Mouse (Mus musculus) ES-E14 (cell line): ENCODE measurements at regions not wholly inside any gene's neighbourhood (a gene's known extent, or its start where the extent isn't known, plus 50 kb on each side); places are given as distances from the start of the nearest gene placed in this dataset.

Experiments used
- DNase-seq: peaks from one replicate; pipeline ENCODE4 v3.0.0-alpha.2; 2013; ENCODE audit warnings: low read depth, low spot score
- H3K27ac ChIP-seq: 2 replicates; pipeline ENCODE4 v1.5.1; 2012; ENCODE audit warnings: low read depth, mild to moderate bottlenecking, low read length, moderate library complexity, mixed read lengths; ENCODE audit not compliant: poor library complexity, insufficient read depth, severe bottlenecking
- H3K36me3 ChIP-seq: 2 replicates; pipeline ENCODE4 v1.6.1; 2012; ENCODE audit warnings: mild to moderate bottlenecking, low read length, moderate library complexity, mixed read lengths; ENCODE audit not compliant: control insufficient read depth, poor library complexity, insufficient read depth, severe bottlenecking
- H3K4me1 ChIP-seq, 2 experiments: fragments of 150-350 bp in 1 of 2; sonication (generic) in 1 of 2; 2 replicates each; pipeline ENCODE4 v1.6.1; 2012; ENCODE audit warnings: low read length in 2 of 2, mild to moderate bottlenecking in 1 of 2, mixed read lengths in 1 of 2; ENCODE audit not compliant: control insufficient read depth in 2 of 2, insufficient read depth in 2 of 2, poor library complexity in 1 of 2
- H3K4me3 ChIP-seq, 2 experiments: fragments of 150-350 bp in 1 of 2; sonication (generic) in 1 of 2; 2 replicates each; pipeline ENCODE4 v1.5.1; 2012; ENCODE audit warnings: low read length in 2 of 2, low read depth in 1 of 2, mild to moderate bottlenecking in 1 of 2, mixed read lengths in 1 of 2; ENCODE audit not compliant: insufficient read depth in 1 of 2, poor library complexity in 1 of 2, severe bottlenecking in 1 of 2
- H3K9ac ChIP-seq: 2 replicates; pipeline ENCODE4 v1.6.1; 2012; ENCODE audit warnings: low read depth, mild to moderate bottlenecking, low read length, mixed read lengths; ENCODE audit not compliant: poor library complexity, insufficient read depth, severe bottlenecking
- H3K9me3 ChIP-seq: fragments of 150-350 bp; sonication (generic); 2 replicates; pipeline ENCODE4 v1.6.1; 2012; ENCODE audit warnings: low read depth, mild to moderate bottlenecking, low read length; ENCODE audit not compliant: control insufficient read depth, insufficient read depth
- CHD2 ChIP-seq: IDR thresholded peaks from 2 replicates; pipeline ENCODE4 v1.6.1; 2014; ENCODE audit warnings: mild to moderate bottlenecking, low read depth, low read length, inconsistent platforms
- HCFC1 ChIP-seq: IDR thresholded peaks from 2 replicates; pipeline ENCODE4 v1.6.1; 2012; ENCODE audit warnings: low read length, inconsistent platforms, borderline replicate concordance; ENCODE audit not compliant: insufficient read depth
- MAFK ChIP-seq: IDR thresholded peaks from 2 replicates; pipeline ENCODE4 v1.6.1; 2014; ENCODE audit warnings: mild to moderate bottlenecking, low read depth, low read length, inconsistent platforms; ENCODE audit not compliant: insufficient read depth
- ZC3H11A ChIP-seq: IDR thresholded peaks from 2 replicates; pipeline ENCODE4 v1.6.1; 2012; ENCODE audit warnings: low read depth, mild to moderate bottlenecking, inconsistent platforms, low read length, borderline replicate concordance
- ZNF384 ChIP-seq: IDR thresholded peaks from 2 replicates; pipeline ENCODE4 v1.6.1; 2012; ENCODE audit warnings: low read depth, low read length, inconsistent platforms
- in situ Hi-C, 2 experiments: fragments of 600-800 bp; cut with MboI; formaldehyde crosslinking; loops; one replicate each; pipeline ENCODE4 v1.15.1; 2025; ENCODE audit warnings: low sequenced_read_pairs in 2 of 2, inconsistent platforms in 1 of 2; ENCODE audit not compliant: unreplicated experiment in 2 of 2

DNA sequence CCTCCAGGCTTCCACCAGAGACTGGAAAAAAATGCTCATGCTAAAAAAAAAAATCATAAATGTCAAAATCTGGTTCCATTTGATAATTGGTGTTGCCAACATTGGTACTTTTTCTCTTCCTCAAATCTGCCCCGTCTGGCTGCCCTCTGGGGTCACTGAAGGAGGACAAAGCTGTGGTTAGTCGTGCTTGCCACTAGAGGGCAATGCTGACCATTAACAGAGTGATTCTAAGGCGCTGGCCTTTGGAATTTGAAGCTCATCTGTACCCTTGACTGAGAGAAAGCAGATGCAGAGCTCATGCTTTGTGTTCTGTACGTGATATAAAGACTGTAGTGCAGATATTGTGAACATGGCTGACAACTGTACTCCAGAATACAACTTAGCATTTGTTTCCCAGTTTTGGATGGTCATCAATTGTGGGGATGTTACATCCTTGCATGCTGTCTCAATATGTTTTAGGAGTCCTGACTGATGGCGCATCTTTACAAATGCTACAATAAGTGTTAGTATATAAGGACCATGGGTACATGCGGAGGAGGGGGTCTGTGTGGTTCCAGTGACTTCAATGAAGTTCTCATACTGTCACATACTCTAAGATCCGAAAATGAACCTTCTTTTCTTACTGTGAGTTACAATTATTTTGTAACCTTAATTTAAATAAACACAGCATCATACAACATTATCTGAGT lies 109.0 kb upstream of the Dkk2 start:
- no peak overlapping the region for H3K27ac ChIP-seq
- no peaks in the 10 kb centered on the region for H3K36me3 ChIP-seq
- TF ChIP-seq ZC3H11A (peak; percentile 73; the same call in 1 of the 2 replicates), MAFK (no peak)
- in situ Hi-C loops, result no loop called here
- H3K4me3 ChIP-seq, result no peak overlapping the region
- H3K9me3 ChIP-seq, result no peaks in the 10 kb centered on the region
- DNase-seq, result peak; percentile 16
- H3K4me1 ChIP-seq, result no peaks in the 10 kb centered on the region
- no peak overlapping the region for H3K9ac ChIP-seq

DNA sequence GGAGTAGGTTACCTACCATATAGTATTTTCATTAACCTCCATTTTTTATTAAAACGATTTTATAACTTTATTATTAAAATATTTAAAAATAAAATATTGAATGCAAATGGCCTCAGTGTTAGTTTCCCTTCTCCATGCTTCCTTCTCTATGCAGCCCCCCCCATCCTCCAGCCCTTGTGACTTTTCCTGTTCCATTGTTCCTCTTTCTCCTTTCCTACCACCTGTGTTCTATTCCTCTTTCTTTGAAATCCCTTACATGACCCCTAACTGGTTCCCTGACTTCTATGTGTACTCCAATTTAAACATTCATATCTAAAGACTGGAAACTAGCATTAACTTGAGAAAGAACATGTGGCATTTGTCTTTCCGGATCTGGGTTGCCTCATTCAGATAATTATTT lies 101.8 kb upstream of the Dkk2 start:
- in situ Hi-C loops, result no loop called here
- H3K4me3 ChIP-seq, result no peak overlapping the region
- H3K27ac ChIP-seq, result no peak overlapping the region
- H3K9ac ChIP-seq, result no peak overlapping the region
- H3K9me3 ChIP-seq, result no peaks in the 10 kb centered on the region
- no peaks in the 10 kb centered on the region for H3K36me3 ChIP-seq
- DNase-seq, result no peak
- TF ChIP-seq ZNF384, result no peak
- H3K4me1 ChIP-seq, result no peaks in the 10 kb centered on the region

- Histone ChIP-seq H3K4me3 (no peak overlapping the region), H3K4me1 (no peaks in the 10 kb centered on the region), H3K9me3 (no peaks in the 10 kb centered on the region), H3K9ac (no peak overlapping the region), H3K27ac (no peak overlapping the region), H3K36me3 (no peaks in the 10 kb centered on the region)
- DNase-seq, result no peak
- TF ChIP-seq HCFC1 (no peak), ZC3H11A (no peak), ZNF384 (no peak), MAFK (no peak), CHD2 (no peak)
- in situ Hi-C loops, result no loop called here
Observed at GRCm38 (mm10) chr3:131998838-131999613, 86.1 kb upstream of the Dkk2 start.

DNA sequence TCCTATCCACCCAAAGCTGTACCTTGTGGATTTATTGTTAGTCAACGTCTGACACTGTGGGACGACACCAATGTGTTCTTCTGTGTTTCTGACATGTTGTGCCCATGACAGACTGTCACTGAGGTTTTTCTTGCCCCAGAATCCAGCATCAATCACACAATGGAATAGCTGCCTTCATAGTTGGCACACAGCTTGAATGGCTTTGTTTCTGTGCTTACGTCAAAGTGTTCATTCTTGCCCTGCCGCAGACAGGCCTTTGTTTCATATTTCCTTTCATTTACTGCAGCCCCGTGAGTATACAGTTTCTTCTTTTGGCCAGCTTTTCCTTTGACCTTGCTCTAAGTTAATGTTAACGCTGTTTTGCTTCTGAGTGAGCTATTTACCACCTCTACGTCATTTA lies 78.9 kb upstream of the Dkk2 start:
- TF ChIP-seq ZC3H11A (no peak), HCFC1 (no peak), CHD2 (no peak), MAFK (no peak), ZNF384 (no peak)
- Histone ChIP-seq H3K36me3 (no peaks in the 10 kb centered on the region), H3K4me3 (no peak overlapping the region), H3K27ac (no peak overlapping the region), H3K9me3 (no peaks in the 10 kb centered on the region), H3K9ac (no peak overlapping the region), H3K4me1 (no peaks in the 10 kb centered on the region)
- DNase-seq, result no peak
- in situ Hi-C loops, result no loop called here

GRCm38 (mm10) chr3:132006912-132007311 lies 78.2 kb upstream of the Dkk2 start:
- TF ChIP-seq ZNF384 (no peak), HCFC1 (no peak), MAFK (no peak), CHD2 (no peak), ZC3H11A (no peak)
- in situ Hi-C loops, result no loop called here
- Histone ChIP-seq H3K4me3 (no peak overlapping the region), H3K27ac (no peak overlapping the region), H3K4me1 (no peaks in the 10 kb centered on the region), H3K9ac (no peak overlapping the region), H3K36me3 (no peaks in the 10 kb centered on the region), H3K9me3 (no peaks in the 10 kb centered on the region)
- DNase-seq, result no peak
